Mouse (Mus musculus): ENCODE measurements around the gene Nme4. TPM values are rescaled to one million over a fixed set of nuclear protein-coding genes. Genes with fewer than 3 reads are reported as not detected.

Nme4 gene
- total RNA-seq, 2 experiments from 2014 or later, result 3.6 to 5.2 TPM

DNA sequence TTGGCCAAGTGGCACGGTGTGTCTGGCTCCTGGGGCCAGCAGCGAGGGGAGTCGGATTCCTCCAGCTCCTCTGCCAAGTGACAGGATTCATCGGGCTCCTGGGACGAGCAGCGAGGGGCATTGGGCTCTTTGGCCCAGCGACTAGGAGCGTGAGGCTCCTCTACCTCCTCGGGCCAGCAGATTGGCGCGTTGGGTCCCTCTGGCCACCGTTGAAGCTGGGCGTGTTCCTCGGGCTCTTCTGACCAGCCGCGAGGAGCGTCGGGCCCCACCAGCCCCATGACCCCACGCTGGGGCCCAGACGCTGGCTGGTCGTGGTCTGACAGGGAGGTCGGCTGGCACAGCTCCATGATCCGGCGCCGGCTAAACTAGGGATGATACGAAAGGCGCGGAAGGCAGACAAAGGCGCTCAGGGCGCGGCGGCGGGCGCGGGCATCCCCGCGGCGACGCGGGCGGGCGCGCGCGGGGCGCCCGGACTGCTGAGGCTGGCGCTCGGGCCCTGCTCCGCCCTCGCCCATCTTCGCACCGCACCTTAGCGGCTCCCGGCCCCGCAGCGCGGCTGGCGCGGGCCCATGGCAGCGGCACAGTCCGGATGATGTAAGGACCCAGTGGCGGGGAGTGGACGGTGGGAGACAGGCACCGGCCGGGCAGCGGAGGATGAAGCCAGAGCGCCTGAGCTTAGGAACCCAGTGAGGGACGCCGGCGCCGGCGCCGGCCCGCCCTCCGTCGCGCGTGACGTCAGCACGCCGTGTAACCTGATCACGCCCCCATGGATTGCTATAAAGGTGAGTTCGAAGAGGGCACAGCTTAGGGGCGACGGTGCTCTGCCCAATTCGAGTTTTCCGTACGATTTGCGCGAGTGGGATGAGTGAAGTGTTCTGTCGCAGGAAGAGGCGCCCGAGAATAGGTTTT lies 26.3 kb downstream of the Nme4 start, which contains the start of gene Rab11fip3:
Rab11fip3 (minus strand) TSS at position 725 of the 909 bp plus-strand sequence.
- intact Hi-C loops (cut with DNase I), result loop anchor here (2.0 kb wide), 2 partner anchors 26 to 28 kb away; partner anchors contain the start of gene Nme4
- peak; percentile 84 to 87 for DNase-seq

DNA sequence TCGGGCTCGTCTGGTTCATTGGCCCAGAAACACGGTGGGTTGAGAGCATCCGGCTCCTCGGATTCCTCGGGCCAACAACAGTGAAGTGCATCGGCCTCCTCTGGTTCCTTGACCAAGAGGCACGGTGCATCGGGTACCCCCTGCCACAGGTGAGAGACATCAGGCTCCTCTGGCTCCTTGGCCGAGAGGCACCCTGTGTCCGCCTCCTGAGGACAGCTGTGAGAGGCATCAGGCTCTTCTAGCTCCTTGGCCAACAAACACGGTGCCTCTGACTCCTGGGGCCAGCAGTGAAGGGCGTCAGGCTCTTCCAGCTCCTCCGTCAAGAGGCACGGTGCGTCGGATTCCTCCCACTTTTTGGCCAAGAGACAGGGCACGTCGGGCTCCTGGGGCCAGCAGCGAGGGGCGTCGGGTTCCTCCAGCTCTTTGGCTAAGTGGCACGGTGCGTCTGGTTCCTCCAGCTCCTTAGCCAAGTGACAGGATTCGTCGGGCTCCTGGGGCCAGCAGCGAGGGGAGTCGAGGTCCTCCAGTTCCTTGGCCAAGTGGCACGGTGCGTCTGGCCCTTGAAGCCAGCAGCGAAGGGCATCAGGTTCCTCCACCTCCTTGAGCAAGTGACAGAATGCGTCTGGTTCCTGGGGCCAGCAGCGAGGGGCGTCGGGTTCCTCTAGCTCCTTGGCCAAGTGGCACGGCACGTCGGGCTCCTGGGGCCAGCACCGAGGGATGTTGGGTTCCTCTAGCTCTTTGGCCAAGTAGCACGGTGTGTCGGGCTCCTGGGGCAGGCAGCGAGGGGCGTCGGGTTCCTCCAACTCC lies 27.2 kb downstream of the Nme4 start:
- DNase-seq, result peak; percentile 20 to 36
- intact Hi-C loops (cut with DNase I), result loop anchor here (2.0 kb wide), 2 partner anchors 27 kb away; partner anchors contain the start of gene Nme4

DNA sequence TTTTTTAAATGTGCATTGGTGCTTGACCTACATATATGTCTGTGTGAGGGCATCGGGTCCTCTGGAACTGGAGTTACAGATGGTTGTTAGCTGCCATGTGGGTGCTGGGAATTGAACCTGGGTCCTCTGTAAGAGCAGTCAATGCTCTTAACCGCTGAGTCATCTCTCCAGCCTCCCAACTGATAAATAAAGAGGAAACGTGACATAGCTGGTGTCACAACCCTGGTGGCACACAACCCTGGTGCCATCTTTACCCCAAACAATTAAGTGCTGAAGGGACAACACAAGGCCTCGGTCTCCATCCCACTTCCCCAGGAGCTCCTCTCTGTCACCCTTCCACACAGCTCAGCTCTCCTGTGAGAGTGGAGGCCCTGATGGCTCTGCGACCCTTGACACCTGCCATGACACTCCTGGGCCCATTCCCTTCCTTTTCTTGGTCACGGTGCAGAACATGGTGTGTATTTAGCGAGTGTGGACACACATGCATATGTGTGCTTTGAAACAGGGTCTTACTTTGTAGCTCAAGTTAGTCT lies 28.8 kb downstream of the Nme4 start:
- intact Hi-C loops (cut with DNase I), result no loop called here
- no peak for DNase-seq

DNA sequence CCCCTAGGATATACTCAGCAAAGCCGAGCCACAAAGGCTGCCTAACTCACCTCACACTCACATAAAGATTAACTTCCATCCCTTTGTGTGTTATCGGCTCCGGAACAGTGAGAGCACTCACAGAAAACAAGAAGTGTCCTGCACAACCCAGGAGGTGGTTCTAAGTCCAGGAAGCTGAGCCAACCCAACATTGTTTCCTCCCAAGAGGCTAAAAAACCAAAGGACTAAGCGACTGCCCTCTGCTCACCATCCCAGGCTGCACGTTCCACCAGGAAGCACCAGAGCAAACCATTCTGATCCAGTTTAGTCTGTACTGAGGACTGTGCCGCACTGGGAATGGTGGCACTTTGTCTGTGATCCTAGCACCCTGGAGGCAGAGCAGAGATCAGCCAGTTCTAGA lies 30.5 kb downstream of the Nme4 start:
- DNase-seq, result no peak
- intact Hi-C loops (cut with DNase I), result no loop called here

DNA sequence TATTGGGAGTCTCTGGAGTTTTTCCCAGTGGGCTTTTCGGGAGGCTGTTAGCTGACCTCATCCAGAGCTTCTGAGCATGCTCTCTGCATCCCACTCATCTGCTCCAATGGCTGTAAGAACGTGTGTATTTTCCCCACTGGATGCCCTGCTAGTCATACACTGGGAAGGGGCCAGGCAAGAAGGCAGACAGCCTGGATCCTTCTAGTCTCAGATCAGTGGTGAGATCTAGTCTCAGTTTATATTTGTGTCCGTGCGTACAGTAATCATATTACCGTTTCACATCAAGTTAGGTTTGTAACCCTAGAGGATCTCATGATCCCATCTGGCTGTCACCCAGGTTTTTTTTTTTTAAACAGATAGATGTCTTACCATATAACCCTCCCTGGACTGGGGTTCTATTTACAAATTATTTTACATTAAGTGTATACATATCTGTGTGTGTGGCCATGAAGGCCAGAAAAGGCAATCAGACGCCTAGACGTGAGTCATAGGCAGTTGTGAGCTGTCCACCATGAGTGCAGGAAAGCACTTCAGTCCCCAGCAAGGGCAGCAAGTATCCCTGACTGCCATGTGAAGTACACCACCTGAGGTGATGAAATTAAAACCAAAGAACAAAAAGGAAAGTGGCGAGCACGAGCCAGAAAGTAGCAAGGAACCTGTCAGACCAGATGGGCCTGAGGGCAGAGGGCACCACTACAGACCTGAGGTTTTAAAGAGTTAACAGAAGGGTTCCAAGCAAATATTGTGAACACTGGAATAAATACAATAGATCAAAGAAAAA lies 37.4 kb downstream of the Nme4 start:
- intact Hi-C loops (cut with DNase I), result no loop called here
- no peak for DNase-seq

DNA sequence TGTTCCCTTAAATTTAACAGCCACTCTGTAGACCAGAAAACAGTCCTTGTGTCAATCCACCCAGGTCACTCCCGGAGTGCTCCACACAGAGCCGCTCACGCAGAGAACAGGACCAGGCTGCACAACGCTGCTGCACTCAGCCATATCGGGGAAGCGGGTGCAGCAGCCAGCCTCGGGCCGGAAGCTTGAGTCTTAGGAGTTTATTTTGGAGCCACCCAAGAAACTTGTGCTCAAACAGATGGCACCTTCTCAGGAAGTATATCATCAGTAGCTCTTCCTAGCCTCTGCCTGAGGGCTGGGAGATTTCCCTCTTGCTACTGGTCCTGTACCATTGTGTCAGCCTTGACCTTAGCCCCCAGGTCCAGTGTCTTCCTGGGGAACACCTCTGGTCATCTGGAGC lies 38.1 kb downstream of the Nme4 start:
- intact Hi-C loops (cut with DNase I), result no loop called here
- no peak for DNase-seq

DNA sequence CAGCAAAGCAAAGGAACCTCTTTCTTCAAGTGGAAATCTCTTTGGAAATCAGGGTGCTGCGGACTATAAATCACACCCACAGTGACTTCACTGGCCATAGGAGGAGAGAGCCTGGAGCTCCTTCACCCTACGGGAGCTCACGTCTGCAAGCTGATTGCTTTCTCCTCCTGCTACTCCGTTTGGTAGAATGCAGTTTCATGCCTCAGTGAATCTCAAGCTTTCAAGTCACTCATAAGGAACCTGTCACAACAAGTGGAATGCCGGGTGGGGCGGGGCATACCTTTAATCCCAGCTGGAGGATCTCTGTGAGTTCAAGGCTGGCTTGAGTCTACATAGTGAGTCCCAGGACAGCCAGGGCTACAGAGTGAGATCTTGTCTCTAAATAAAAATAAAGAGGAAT lies 40.2 kb downstream of the Nme4 start:
- intact Hi-C loops (cut with DNase I), result no loop called here

DNA sequence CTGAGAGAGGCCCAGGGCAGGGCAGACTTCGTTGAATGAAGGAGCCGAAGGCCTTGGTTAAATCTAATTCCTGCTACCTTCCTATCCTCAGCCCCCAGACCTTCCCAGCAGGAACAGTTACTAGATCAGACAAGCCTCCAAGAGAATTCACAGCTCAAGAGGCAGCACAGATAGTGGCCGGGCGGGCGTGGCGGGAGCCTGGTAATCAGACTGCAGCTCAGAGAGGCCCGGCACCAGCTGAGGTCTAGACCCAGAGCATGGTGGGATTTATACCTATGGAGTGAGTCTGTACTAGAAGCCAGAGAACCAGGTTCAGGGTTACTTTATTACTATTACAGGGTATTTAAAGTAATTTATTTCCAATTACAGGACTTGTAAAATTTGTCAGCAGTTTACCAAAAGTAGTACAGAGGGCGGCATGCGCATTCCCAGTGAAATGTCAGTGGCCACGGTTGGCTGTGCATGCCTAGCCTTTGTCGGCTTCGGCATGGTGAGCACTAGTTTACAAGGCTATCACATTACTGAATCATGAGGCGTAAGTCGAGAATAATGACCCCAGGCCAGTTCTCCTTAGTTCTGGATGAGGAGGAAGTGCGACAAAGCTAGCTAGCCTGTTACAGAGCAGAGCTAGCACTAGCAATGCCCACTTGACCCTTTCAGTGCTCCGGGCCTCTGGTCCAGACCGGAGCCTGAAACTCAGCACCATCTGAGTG lies 41.1 kb downstream of the Nme4 start:
- intact Hi-C loops (cut with DNase I), result no loop called here

More for the DNA sequence above, 40.2 kb downstream of the Nme4 start:
- DNase-seq, result no peak

DNA sequence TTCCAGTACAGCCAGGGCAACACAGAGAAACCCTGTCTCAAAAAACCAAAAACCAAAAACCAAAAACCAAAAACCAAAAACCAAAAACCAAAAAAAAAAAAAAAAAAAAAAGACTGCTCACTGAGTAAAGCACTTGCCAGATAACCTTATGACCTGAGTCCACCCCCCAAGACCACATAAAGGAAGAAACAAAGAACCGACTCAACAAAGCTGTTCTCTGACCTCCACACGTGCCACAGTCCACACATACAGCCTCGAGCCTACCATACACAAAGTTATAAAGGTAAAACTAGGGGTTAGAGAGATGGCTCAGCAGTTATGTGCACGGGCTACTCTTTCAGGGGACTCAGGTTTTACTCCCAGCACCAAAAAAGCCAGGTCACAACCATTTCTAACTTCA lies 42.7 kb downstream of the Nme4 start:
- DNase-seq, result no peak
- intact Hi-C loops (cut with DNase I), result no loop called here

More for the DNA sequence above, 41.1 kb downstream of the Nme4 start:
- DNase-seq, result no peak

DNA sequence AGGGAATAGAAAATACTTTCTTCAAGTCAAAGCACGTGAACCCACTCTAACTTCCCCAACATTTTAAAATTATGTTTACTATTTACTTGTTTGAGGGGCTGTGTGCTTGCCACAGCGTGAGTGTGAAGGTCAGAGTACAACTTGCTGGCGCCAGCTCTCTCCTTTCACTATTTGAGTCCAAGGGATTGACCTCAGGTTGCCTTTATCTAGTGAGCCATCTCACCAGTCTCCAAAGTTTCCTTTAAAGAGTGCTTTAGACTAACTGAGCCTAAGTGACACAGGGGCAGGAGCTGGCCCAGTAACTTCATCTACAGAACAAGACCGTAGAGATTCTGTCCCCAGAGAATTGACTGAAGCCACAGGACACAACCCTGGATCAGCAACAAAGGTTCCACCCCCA lies 43.3 kb downstream of the Nme4 start:
- DNase-seq, result no peak
- intact Hi-C loops (cut with DNase I), result no loop called here

DNA sequence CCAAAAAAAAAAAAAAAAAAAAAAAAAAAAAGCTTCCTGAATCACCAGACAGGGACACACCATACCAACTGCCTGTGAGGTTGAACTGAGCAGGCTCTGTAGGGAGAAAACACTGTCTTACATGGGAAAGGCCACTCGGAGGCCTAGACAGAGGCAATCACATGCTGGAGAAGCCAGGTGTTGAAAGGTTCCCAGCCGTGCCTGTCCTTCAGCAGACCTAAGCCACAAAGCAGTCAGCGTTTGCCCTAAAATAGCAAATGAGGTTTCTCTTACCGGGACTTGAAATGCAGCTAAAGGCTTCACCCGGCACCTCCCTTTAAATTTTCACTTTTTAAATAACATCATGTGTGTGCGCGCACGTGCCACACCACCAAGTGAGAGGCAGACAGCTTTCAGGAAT lies 47.3 kb downstream of the Nme4 start:
- intact Hi-C loops (cut with DNase I), result no loop called here
- DNase-seq, result no peak

DNA sequence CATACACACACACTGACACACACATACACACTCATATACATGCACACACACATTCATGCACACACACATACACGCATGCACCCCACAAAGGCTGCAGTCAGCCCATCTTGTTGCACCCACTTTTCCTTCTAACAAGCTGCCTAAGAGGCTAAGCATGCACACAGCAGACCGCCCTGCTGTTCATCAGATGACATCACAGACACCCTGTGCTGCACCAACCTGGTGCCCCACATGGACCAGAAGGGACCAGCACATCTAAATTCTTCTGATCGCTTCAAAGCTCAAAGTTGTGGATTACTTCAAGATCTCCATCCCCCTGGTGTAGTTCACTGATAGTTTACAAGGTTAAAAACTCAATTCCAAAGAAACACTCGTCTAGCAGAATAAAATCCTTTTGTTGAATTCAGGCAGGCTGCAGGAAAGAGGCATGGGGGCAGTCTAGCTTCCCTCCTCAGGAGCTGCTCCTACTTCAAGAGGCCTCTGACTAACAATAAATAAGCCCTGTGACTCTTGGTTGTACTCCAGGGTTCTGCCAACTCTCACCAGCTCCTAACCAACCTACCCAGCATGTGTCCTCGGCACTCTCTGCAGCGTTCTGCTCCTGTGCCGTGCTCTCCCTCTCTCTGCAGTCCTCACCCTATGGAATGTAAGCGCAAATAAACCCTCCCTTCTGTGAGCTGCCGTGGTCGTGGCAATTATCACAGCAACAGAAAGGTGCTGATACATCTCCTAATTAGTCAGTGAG lies 49.0 kb downstream of the Nme4 start:
- DNase-seq, result peak in 1 of 2 experiments; percentile 14
- intact Hi-C loops (cut with DNase I), result no loop called here

DNA sequence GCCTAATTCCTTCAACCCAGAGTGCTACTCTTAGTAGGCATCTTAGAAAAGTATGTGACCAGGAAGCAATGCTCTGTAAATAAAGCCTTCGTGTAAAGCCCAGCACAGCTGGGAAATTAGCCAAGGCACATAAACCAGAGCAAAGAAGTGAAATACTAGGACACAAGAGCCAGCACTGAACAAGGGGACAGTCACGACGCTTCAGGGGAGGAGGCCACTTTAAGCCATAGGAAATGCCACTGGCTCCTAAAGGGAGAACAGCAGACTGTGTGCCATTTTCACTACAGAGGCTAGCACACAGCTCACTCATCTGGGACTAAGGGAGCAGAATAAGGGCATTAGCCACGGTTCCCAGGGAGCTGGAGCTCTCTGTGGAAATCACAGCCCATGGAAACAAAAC lies 50.1 kb downstream of the Nme4 start:
- DNase-seq, result no peak
- intact Hi-C loops (cut with DNase I), result no loop called here

DNA sequence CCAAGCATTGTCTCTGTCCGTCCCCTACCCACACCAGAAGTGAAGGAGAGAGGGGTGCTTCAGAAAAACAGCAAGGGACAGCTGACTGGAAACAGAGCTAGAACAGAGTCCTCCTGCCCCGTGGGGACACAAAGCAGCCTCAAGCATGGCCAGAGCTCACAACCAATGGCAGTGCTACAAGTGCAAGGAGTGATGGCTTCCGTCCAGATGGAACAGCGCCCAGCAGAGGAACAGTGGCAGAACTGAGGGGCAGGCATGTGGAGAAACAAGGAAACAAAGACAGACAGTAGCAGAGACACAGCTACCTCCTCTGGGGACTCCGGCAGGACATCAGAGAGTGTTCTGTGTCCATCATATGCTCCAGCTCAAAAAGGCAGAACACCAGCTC lies 52.2 kb downstream of the Nme4 start:
- intact Hi-C loops (cut with DNase I), result no loop called here
- DNase-seq, result peak; percentile 85 to 87

DNA sequence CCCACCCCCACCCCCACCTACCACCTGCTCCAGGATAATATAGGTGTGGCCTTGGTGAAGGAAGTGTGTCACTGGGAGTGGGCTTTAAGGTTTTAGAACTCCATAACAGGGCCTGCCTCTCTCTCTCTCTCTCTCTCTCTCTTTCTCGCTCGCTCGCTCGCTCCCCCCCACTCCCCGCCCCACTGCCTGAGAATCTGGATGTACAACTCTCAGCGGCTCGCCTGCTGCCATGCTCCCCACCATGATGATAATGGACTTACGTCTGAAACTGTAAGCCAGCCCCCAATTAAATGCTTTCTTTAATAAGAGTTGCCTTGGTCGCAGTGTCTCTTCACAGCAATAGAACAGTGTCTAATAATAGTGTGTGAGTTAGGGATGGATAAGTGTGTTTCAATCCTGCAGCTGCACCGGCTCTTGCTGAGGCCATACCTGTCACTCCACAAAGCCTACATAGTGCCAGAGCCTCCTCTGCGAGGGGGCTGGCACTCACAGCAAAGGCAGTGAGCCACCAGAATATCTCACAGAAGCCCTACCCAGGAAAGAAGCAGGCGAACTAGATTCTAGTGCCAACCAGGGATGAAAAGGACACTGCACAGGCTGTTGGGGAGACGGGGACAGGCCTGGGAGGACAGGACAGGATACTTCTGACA lies 52.7 kb downstream of the Nme4 start:
- peak; percentile 30 to 52 for DNase-seq

More for the DNA sequence above, 52.7 kb downstream of the Nme4 start:
- intact Hi-C loops (cut with DNase I), result no loop called here

Measured in heart, postnatal 10 days (tissue).